Mouse (Mus musculus) olfactory bulb, adult 2 months (tissue): ENCODE measurements at regions not wholly inside any gene's neighbourhood (a gene's known extent, or its start where the extent isn't known, plus 50 kb on each side); places are given as distances from the start of the nearest gene placed in this dataset.
"Not testable (repeated sequence)": the region's sequence is repeated elsewhere in the genome, so short reads cannot be mapped to it uniquely, and the experiment has no call there.

Experiments used
- H3K27ac ChIP-seq: fragments of 200-500 bp; 2 replicates; pipeline ENCODE4 v1.5.1; 2012; ENCODE audit warnings: low read depth, low read length; ENCODE audit not compliant: insufficient read depth
- H3K4me1 ChIP-seq: fragments of 200-500 bp; 2 replicates; pipeline ENCODE4 v1.6.1; 2012; ENCODE audit warnings: low read length; ENCODE audit not compliant: control insufficient read depth, insufficient read depth
- H3K4me3 ChIP-seq: fragments of 200-500 bp; 2 replicates; pipeline ENCODE4 v1.5.1; 2012; ENCODE audit warnings: mild to moderate bottlenecking, low read depth, low read length, moderate library complexity; ENCODE audit not compliant: insufficient read depth
- CTCF ChIP-seq: fragments of 200-500 bp; IDR thresholded peaks from 2 replicates; pipeline ENCODE4 v1.5.1; 2012; ENCODE audit warnings: low read depth, mild to moderate bottlenecking, low read length, moderate library complexity; ENCODE audit not compliant: insufficient read depth
- POLR2A ChIP-seq: fragments of 200-500 bp; IDR thresholded peaks from 2 replicates; pipeline ENCODE4 v1.6.1; 2012; ENCODE audit warnings: mild to moderate bottlenecking, low read depth, low read length, moderate library complexity; ENCODE audit not compliant: insufficient read depth
- WGBS: fragments of 180-500 bp; shearing (Covaris S2); methylation state at CpG from one replicate; pipeline ENCODE4 v1.1.7; 2018; 5-methylcytosine and 5-hydroxymethylcytosine counted together

DNA sequence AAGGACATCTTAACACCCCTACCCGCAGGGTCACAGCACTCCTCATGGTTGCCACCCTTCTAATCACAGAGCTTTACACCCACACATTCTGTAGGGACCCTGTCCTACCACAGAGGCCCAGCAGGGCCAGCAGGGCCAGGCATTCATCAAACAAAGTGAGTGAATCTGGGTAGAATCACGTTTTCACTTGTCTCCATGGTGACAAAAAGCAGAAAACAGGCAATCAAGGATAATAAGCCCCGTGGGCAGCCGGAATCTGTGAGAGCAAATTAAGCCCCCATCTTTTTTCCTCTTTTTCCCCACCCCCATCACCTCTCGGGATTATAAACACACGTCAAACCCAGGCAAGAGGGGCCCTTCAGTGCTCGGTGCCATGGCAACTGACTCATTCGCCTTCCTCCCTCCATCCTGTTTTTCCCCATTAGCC is 84.7 kb upstream of the Ndn start:
- H3K4me1 ChIP-seq = no peaks in the 10 kb centered on the region
- 35% methylated on average over 8 of the region's 8 CpGs for WGBS
- TF ChIP-seq CTCF (no peak), POLR2A (no peak)
- H3K4me3 ChIP-seq = no peak overlapping the region
- H3K27ac ChIP-seq = no peak overlapping the region

DNA sequence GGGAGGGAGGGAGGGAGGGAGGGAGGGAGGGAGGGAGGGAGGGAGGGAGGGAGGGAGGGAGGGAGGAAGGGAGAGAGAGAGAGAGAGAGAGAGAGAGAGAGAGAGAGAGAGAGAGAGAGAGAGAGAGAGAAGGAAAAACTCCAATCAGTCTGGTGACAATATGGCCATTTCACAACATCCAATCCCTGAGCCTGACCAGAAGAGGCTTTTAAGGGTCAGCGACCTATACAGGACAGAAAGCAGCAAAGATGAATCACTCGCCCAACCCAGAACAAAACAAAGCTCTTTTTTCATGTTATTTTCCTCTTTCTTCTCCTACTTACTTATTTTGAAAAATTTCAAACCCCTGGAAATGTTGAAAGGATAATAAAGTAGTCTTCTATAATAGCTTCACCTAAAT is 84.2 kb upstream of the Ndn start:
- not testable (repeated sequence) for H3K4me3 ChIP-seq, H3K27ac ChIP-seq, H3K4me1 ChIP-seq
- 53% methylated on average over 2 of the region's 2 CpGs for WGBS

DNA sequence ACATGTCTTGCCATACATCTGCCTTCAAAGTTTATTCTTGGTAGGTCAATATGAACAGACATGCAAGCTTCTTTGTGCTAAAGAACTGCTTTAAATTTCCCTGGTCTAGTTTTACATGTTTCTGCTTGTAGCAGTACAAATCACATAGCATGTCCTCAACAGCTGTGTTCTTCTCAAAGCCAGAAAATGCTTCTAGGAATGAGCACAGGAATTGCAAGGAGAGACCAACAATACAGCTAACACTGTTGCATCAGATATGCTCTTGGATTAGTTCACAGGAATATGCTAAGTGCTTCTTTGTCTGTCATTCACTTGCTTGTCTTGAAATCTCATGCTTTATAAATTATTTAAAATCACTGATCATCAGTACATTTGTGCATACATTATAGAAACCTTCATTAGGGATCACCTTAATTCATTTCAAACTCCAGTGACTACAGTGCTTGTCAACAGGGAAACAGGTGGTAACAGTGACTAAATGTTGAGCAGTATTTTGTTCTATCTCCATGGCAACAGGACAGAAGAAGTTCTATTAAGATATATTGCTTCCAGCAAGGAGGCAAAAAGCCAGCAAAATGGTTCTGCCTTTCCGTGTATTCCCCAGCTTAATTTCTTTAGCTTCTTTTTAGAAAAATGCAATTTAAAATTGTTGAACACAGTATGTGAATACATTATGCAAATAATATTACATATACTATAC is 77.1 kb upstream of the Ndn start:
- 48% methylated on average over 1 of the region's 1 CpGs for WGBS
- H3K4me1 ChIP-seq = no peaks in the 10 kb centered on the region
- TF ChIP-seq CTCF (no peak), POLR2A (no peak)
- H3K27ac ChIP-seq = no peak overlapping the region
- no peak overlapping the region for H3K4me3 ChIP-seq

DNA sequence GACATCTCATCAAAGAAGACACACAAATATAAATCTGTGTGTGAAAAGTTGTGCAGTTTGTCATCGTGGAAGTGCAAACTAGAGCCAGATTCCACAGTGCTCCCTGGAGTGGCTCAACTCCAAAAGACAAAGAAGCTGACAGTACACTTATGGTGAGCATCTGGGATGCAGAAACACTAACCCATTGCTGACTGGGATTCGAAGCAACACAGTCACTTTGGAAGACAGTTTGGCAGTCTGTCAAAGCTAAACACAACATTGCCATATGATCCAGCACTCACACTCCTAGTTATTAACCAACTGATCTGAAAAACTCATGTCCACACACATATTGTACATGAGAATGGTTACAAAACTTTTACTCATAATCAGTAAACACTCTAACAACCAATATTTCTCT is 70.2 kb upstream of the Ndn start:
- H3K4me1 ChIP-seq = no peaks in the 10 kb centered on the region
- no peak overlapping the region for H3K27ac ChIP-seq
- no peak overlapping the region for H3K4me3 ChIP-seq
- WGBS = 53% methylated on average over 2 of the region's 2 CpGs
- TF ChIP-seq POLR2A = no peak
- TF ChIP-seq CTCF = no peak

DNA sequence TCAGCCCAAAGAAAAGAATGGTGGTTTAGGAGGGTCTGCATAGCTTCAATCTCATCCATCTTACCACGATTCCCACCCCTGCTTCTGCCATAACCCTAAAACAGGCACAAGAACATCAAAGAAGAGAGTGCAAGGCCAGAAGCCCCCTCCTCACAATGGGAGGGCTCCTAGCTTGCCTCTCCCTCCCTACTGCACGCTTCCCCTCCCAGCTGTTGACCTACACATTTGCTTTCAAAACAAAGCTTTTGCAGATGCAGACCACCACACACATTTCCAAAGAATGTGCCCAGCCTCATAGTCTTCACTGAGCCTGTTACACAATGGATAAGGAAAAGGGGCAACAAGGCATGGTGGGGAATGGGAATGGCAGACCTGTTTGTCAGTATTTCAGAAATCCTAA is 67.9 kb upstream of the Ndn start:
- 56% methylated on average over 2 of the region's 2 CpGs for WGBS
- H3K27ac ChIP-seq = no peak overlapping the region

DNA sequence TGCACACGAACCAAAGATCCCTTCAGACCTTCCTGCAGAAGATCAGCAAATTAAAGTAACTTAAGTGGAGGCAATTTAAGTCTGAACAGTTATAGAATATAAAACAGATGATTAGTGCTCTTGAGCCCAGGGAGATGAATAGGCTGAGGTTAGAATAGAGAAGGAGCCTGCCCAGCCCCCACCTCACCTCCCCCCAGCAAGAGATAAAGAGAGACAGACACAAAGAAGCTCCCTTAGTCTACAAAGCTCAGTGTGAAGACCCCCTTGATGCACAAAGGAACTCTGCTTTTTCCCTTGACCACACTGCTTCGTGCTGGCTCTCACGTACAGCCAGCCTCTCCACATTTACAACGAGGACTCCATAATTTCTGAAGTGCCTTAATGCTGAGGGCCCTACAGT is 67.3 kb upstream of the Ndn start:
- Histone ChIP-seq H3K4me3 (no peak overlapping the region), H3K27ac (no peak overlapping the region), H3K4me1 (no peaks in the 10 kb centered on the region)
- TF ChIP-seq CTCF = no peak
- no peak for TF ChIP-seq POLR2A
- WGBS = 52% methylated on average over 4 of the region's 4 CpGs

More for the DNA sequence above, 67.9 kb upstream of the Ndn start:
- Histone ChIP-seq H3K4me3 (no peak overlapping the region), H3K4me1 (no peaks in the 10 kb centered on the region)
- TF ChIP-seq CTCF (no peak), POLR2A (no peak)
